Mouse (Mus musculus): ENCODE measurements around the gene Orai2.

The Orai2 gene

GRCm38 (mm10) chr5:136170512-136171362 lies at the start of gene Orai2:
TSS of gene Orai2 (minus strand) at chr5:136170713.
- DNase-seq: peak; percentile 89 to 91

DNA sequence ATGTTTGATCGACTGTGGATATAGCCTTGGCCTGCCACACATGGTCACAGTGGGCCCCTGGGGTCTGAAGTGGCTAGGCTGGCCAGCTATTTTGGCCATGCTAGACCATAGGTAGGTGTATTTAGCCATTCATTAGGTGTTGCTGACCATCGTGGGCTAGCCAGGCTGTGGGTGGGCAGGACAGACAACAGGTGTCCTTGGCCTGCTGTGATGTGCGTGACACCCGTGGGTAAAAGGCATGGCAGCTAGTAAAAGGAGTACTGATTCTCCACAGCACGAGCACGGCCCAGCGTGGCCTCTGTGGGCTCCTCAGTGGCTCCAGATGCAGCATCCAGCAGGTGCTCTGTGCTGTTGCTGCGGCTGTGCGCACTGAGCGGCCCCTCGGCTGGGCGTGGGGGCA lies 48.1 kb upstream of the Orai2 start:
- peak in 1 of 2 experiments; percentile 18 for DNase-seq

DNA sequence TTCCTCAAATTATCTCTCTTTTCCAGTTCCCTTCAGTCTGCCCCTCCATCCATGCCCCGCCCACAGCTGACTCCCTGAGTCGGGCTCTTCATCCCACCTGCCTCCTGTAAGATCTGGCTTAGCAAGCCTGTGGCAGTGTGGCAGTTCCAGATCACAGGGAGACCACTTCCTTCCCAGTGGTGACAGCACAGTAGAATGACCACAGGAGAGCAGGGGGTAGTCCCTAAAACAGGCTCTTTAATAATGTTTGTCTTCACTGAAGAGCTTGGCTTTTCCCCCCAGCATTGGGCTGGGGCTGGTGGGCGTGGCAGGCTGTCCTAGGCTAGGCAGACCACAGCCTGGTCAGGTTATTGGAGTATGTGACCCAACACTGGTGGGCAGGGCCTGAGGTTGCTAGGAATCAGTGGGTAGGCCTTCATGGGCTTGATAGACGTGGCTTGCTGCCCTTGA lies 47.4 kb upstream of the Orai2 start:
- DNase-seq: peak in 1 of 2 experiments; percentile 17

DNA sequence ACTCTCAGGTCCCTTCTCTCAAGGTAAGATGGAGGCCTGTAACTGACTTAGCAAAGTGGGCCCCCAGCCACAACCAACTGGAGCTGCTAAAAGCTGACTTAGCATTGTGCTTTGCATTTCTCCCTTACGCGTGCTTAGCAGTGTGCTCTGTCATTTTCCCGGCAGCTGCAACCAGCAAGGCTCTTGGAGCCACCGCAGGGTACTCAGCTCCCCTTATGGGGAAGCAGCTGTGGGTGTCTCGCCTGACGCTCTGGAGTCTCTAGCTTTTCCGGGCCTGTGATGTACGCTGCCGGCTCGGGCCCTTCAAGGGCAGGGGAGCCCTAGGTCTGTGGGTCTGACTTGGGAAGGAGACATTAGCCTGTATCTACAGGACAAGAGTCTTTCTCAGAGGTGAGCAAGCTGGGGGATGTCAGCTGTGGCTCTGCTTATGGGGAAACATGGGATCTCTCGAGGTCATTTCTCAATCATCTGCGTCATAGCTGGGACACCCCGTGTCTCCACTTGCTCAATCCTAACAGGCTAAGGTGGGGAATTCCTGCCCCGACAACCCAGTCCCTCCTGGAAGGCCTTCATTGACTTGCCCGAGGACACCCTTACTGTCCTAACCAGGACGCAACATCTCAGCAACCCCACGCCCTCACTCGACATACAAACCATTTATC lies 46.6 kb upstream of the Orai2 start:
- DNase-seq: peak; percentile 22

DNA sequence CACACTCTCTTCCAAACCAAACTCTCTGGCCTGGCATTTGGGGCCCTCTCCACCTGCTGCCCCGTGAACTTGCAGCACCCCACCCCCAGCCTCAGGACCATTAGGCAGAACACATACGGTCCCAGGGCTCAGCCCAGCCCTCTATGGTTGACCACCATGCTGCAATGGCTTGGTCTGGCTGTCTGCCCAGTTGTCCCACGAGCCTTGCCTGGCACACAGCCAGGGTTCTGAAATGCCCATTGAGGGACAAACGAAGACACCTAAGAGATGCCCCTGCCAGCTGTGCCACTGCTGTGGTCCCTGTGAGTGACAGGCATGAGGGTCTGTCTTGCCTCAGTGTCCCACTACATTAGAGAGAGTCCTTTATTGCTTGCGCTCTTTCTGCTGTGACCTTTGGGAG lies 45.4 kb upstream of the Orai2 start:
- DNase-seq: peak; percentile 43 to 61

- no peak for DNase-seq
These were observed 44.7 kb upstream of the Orai2 start for GRCm38 (mm10) chr5:136215211-136215610.

- DNase-seq: peak in 1 of 2 experiments; percentile 18
These were observed 43.2 kb upstream of the Orai2 start for GRCm38 (mm10) chr5:136213716-136214115.

DNA sequence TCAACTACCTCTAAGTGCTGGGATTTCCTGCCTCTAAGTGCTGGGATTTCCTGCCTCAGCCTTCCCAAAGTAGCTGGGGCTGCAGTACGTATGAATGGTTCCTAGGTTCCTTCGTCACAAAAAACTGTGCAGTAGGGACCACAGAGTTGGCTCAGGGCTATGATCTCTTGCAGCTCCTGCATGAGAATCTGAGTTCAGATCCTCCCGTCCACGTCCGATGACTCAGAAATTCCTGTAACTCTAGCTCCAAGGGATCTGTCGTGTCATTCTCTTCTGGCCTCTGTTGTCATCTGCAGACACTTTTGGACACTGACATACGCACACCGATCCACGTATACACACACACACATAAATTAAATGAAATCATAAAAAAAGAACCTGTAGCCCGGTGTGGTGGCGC lies 42.2 kb upstream of the Orai2 start:
- peak in 1 of 2 experiments; percentile 15 for DNase-seq

DNA sequence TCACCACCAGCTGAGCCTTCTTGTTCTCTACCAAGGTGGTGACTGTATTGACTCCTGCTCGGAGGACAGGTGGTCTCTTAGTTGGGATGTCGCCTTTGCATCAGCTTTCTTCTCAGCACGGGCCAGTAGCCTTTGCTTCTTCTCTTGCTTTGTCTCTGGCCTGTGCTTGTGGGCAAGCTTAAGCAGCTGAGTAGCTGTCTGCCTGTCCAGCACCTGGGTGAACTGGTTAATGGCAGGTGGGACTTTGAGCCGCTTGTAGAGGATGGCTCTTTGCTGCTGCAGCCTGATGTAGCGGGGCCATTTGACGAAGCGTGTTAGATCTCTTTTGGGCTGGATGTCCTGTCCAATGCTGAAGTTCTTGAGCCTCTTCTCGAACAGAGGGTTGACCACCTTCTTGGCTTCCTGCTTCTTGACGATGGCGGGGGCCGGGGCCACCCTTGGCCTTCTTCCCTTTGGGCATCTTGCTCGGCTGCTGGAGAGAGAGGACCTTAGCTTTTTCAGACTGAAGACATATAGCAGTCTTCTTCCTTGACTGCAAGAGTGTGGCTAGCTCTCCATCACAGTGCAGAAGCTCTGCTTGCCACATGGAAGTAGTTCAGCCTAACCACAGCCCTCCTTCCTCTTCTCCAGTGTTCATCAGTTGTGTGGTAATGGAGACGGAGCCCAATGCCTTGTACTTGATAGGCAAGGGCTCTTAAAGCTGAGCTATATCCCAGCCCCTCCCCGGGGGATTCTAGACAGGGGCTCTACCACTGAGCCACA lies 41.0 kb upstream of the Orai2 start:
- DNase-seq: peak in 1 of 2 experiments; percentile 35

DNA sequence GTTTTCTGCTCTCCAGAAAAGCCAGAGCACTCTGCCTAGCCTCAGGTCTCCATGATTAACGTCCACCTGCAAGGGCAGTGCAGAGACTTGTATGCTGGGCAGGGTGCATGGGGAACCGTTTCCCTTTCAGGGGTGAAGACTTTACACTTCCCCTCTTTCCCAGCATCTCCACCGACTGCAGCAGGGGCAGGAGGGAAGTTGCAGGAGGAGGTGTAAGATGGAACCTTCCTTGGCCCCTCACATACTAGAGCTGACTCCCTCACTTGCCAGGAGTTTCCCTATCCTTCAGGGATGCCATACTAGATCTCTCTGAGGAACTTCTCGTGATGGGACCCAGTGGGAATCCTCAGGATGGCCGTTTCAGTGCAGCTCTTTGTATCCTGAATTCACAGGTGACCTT lies 40.0 kb upstream of the Orai2 start:
- DNase-seq: peak in 1 of 2 experiments; percentile 16

DNA sequence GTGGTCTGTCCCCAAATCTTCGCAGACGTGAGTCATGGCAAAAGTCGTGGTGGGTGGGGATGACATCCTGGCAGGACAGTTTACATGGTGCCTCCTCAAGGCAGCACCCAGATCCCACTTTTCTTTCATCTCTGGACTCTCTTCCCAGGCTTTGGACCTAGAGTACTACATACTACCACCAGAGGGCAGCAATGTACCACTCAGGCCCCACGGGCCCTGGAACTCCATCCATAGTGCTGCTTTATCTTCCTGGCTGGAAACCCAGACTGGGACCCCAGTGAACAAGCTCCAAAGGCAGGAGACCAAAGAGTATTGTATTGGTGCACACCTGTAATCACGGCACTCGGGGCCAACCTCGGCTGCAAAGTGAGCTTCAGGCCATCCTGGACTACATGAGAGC lies 31.3 kb upstream of the Orai2 start:
- DNase-seq: peak; percentile 60 to 79

DNA sequence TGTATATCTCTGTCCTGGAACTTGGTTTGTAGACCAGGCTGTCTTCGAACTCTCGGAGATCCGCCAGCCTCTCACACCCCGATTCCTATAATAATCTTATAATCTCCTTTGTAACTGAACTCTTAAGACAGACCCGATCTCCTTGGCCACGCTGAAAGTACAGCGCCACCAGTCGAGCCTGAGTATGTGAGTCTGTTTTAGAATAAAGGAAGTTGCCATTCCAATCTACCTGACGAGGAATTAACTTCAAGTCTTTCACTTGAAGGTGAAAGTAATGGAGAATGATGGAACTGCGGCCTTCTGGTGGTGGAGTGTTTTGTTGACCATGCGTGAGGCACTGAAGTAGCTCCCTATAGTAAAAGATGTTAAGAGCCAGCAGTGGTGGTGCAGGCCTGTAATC lies 29.0 kb upstream of the Orai2 start:
- DNase-seq: peak in 1 of 2 experiments; percentile 24

DNA sequence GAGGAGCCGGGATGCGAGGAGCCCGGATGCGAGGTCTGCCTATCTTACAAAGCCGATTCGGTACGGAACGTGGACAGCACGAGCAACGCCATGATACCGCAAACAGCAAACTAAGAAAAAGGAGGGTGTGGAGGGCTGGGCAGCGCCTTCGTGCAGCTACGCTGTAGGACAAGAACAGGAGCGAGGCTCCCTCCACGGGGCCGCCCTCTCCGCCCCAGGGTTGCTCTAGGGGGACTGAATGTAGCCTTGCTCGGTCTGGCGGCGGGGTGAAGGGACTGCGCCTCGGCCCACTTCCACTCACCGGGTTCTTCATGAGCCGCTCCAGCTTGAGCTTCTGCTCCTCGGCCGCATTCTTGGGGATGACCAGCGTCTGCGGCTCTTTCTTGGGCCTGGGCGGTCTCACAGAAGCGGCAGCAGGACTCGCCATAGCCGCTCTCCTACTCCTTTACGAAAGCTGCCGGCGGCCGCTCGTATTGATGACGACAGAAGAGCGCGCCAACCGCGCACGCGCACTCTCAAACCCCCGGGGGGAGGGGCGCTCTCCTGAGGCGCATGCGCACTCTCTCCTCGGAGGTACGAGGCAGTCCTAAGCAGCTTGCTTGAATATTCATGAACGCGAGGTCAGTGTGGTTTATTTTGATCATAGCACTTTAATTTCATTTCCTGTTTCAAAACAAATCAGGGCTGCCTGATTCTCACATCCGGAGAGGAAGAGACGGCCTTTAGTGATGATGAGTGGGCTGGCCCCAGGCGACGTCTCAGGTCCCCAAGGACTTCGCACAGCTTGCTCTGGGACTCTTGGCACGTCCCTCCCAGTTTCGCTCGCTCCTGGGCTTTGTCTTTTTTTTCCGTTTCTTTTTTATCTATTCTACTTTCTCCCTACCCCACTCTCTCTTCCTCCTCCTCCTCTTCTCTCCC lies 28.2 kb upstream of the Orai2 start, which contains the start of gene Prkrip1:
TSS of gene Prkrip1 (minus strand) at position 490 of the 918 bp plus-strand sequence.
- peak; percentile 95 for DNase-seq

GRCm38 (mm10) chr5:136191870-136192269 lies 21.4 kb upstream of the Orai2 start:
- DNase-seq: no peak

- peak; percentile 65 to 80 for DNase-seq
These were observed 16.2 kb upstream of the Orai2 start for GRCm38 (mm10) chr5:136186723-136187122.

DNA sequence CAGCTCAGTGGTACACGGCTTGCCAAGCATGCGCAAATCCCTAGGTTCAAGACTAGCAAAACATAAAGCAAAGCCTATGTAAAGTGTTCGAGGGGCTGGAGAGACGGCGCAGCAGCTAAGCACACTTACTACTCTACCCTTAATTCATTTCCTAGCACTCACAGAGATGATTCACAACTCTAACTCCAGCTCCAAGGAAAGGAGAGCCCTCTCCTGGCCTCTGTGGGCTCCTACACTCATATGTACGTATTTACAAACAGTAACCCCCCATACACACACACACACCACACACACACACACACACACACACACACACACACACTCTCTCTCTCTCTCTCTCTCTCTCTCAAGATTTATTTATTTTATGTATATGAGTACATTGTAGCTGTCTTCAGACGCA lies 13.3 kb upstream of the Orai2 start:
- no peak for DNase-seq

- no peak for DNase-seq
These were observed 12.3 kb upstream of the Orai2 start for GRCm38 (mm10) chr5:136182830-136183229.

- DNase-seq: no peak
These were observed 11.5 kb upstream of the Orai2 start for GRCm38 (mm10) chr5:136182049-136182448.

DNA sequence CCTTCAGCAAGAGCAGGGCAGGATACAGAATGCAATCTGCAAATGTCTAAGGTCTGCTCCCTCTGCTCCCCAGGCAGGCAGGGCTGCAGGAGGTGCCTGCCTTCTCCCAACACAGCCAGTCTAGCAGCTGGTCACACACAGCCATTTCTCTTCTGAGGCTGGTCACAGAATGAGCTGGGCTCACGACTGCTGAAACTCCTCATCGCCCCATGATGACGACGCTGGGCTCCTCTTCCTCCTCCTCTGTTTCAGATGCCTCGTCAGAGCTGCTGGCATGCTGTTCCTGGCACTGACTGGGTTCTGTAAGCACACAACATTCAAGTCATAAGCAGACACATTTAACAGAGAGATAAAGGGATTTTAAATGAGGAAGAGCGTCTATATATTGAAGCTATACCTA lies 10.7 kb upstream of the Orai2 start:
- no peak for DNase-seq

GRCm38 (mm10) chr5:136179594-136179993 lies 9.1 kb upstream of the Orai2 start:
- peak in 1 of 2 experiments; percentile 12 for DNase-seq

GRCm38 (mm10) chr5:136173606-136174463 lies 3.3 kb upstream of the Orai2 start:
- DNase-seq: peak; percentile 87 to 94
